Mouse (Mus musculus) retina, postnatal 1 day (tissue): ENCODE results near the gene Cdhr5.

Experiments used
- DNase-seq: peaks from one replicate; pipeline ENCODE4 v3.0.0-alpha.2; 2012

Gene Cdhr5

DNA sequence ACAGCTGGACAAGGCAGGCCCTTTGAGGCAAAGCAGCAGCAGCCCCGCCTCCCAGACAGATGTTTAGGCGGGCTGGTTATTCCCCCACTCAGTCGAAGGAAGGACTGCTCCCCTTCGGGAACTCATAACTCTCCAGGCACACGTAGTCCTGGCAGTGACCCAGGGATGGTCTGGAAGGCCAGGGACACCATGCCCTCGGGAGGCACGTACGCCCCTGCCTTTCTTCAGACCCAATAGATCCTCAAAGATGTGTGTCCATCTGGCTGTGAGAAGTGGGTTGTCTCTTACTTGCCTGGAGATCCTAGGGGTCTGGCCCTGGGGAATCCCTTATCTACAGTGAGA lies 54.5 kb downstream of the Cdhr5 start:
- DNase-seq: no peak

DNA sequence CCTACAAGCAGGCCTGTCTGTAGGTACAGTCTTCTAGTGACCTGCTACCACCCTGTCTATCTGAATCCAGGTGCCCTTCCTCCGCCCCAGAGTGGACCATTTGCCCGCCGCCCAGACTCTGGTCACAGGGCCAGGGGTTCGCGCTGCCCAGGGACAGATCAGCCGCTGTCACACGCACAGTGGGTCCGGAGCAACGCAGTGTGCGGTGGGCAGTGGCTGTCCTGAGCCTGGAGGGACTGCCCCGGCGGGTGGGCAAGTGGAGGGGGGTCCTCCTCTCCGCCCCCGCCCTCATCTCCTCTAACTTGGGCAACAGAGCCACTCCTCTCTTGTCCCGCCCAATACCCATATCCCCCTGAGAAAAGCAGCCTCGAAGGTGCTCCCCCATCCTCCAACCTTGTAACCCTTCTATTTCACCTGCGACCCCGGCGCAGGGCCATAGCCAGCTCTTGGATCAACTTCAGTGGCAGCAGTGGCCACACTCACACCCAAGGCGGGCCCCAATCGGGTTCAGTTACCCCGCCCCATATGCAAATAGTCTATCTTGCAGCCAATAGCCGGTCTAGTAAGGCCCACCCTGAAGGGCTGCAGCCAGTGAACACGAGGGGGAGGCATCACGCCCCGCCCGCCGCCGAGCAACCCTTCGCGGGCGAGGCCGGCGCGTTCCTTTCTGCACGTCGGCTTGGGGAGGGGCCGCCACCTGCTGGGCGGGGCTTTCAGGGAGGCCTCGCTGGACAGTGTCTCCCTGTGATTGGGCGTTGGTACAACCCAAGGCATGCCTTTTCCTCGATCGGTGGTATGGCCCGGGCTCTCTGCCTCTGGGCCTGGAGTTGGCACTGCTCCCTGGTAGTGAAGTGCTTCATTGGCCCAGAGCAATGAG lies 55.1 kb downstream of the Cdhr5 start:
- peak; percentile 100 for DNase-seq

DNA sequence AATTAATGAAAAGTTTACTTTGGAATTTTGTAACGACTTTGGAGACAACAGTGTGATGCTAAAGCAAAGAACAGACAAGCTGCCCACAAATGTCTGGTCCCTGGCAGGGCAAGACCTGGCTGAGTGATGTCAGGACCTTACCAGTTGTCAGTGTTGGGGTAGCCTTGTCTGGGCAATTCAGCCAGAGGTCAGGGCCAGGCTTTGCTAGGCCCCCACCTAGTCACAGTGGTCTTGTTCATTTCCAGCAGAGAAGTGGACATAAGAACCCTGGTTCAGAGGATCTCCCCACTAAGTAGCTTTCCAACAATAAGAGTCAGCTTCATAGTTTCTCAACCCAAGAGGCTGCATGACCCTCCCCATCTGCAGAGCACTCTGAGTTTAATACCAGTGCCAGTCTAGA lies 56.2 kb downstream of the Cdhr5 start:
- DNase-seq: no peak

DNA sequence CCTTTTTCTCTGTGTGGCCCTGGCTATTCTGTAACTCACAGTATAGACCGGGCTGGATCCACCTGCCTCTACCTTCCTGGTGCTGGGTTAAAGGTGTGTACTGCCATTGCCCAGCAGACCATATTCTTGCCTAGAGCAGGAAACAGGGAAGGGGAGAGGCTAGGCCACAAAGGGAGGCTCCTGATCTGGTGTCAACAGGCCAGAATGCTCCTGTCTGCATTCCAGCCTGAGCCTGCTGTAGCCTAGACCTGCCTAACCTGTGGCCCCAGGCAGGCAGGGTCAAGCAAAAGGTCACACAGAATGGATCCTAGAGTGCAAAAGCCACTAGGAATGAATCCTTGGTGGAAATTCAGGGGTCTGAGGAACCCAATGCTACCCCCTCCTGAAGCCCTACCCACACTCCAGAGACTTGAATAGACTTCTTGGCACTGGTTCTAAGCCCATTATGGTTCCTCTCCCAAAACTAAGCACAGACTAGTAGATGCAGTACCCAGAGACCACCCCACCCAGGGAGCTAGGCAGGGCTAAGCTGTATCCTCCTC lies 57.0 kb downstream of the Cdhr5 start:
- no peak for DNase-seq
